Mouse (Mus musculus): ENCODE measurements at regions not wholly inside any gene's neighbourhood (a gene's known extent, or its start where the extent isn't known, plus 50 kb on each side); places are given as distances from the start of the nearest gene placed in this dataset.

DNA sequence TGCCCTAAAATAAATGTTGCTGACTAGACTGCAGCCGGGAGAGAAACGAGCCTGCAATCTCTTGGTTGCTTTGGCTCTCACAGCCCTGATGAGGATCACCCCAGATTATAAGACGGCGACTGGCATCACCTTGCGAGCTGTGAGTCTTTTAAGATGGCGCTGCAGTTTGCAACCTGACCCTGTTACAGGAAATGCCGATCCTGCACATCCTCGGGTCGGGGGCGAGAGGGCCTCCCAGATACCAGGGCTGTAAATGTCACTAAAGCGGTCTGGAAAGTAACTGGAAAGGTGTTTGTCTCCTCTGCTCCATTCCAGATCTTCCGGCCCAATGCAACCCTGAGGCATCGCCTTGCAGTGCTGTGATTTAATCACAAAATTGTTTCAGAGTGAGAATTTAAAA lies 53.4 kb downstream of the Cartpt start:
- no peak for ATAC-seq

DNA sequence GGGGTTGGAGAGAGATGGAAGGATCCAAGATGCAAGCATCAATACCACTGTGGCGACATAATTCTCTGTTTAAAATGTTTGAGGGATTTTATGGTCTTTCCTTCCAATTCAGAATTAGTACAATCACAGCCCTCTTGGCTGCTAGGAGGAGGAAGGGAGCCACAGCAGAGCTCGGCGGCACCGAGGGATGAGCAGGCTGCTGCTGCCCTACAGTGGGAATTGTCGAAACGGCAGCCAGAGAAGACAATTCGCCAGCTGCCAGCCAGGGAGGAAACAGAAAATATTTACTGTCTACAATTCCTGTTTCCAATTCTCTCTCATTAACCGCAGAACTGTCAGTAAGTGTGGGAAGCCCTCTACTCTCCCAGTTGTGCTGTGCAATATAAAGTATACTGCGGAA lies 58.3 kb downstream of the Cartpt start:
- ATAC-seq: no peak

DNA sequence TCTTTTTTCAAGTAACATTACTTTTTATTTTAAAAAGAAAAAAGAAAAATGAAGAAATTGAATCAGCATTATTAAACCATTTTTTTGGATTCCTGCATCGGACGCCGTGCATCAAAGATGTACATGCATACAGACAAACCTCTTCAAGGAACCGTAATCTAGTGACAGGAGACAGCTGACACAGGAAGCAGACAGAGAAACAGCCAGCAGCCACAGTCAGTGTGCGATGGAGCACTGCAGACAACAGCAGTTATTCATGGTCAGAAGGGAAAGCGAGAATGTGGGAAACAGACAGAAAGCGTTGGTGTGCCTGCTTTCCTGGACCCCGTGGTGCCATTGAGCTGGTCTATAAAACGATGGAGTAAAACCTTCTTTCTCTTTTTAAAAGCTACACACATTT lies 61.4 kb downstream of the Cartpt start:
- ATAC-seq: no peak

DNA sequence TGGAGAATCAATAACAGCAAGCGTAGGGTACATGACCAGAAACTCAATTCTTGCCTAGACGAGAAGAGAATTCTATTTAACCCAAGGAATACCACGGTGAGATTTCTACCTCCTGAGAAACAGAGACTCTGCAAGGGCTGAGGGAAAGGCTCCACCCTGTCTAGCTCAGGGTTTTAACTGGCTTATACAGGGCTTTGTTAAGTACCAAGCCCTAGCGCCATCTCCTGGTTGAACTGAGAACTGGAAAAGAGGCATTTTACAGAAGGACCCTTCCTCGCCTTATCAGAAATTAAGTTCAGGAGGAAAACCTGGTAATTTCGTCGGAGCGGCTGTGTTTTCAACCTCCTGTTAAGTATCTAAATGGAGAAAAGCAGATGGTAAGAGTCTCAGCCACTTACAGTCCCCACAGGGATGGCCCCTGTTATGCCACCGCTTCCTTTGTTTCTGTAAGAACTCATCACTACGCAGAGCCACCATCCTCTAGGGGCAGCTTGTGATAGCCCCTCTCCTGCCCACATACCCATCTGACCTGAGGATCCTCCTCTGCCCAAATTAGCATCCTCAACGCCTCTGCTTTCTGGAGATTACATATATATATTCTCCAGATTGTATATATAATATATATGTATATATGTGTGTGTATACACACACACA lies 63.0 kb downstream of the Cartpt start:
- ATAC-seq: no peak

GRCm38 (mm10) chr13:99837180-99837579 lies 63.7 kb downstream of the Cartpt start:
- ATAC-seq: no peak

DNA sequence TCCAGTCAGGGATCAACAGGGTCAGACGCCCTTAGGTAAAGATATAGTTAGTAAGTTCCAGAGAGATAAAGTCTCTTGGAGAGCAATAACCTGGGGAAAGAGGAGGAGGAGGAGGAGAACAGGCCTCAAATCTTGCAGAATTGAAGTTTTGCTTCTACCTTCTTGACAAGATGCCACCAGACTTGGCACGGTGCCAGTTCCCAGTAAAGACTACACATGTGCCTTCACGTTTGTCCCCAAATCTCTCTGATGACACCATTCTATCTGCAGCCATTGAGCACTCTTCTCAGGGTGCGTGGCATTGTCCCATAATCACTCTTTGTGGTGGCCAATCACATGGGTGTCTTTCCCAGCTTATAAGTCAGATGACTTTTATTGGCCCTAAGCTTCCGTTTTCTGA lies 64.3 kb downstream of the Cartpt start:
- ATAC-seq: no peak

DNA sequence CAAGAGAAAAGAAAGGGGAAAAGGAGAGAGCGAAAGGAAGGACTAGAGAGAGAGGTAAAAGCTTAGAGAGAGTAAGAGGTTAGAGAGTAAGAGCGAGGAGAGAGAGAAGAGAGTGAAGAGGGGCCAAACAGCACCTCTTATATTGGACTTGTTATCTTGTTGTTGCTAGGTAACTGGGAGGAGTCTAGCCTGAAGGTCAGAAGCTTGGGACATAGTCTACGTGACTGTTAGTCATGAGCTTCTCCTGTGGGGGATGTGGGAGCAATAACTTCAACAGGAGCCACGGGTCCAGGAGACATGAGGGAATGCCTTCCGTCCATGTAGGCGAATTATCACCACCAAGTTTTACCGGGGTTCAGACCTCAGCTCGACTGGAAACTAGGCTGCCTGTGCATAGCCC lies 65.4 kb downstream of the Cartpt start:
- ATAC-seq: no peak

DNA sequence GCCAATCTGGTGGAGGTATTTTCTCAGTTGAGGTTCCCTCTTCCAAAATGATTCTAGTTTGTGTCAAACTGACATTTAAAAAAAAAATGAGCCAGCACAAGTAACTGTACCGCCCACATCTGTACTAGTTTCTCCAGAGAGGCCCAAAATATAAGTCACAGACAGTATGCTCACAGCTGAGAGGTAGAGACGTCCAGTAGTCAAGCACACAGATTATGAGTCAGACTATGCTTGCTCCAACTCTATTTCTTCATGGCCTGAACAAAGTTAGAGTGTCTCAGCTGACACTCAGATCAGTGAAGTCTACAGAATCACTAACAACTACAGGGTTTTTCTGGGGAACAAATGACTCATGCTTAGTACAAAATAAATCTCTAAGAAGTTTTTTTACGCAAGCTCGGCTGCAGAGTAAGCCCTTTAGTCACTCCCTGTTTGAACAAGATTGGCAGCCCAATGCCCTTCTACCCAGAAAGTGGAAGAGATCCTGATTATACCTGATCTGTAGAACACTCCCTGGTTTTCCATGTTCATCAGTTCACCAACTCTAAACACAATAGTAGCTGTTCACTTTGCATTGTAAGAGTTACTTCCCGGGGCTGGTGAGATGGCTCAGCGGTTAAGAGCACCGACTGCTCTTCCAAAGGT lies 70.7 kb downstream of the Cartpt start:
- ATAC-seq: no peak

GRCm38 (mm10) chr13:99827573-99827972 lies 73.3 kb downstream of the Cartpt start:
- no peak for ATAC-seq

GRCm38 (mm10) chr13:99824625-99825024 lies 76.3 kb downstream of the Cartpt start:
- ATAC-seq: no peak

DNA sequence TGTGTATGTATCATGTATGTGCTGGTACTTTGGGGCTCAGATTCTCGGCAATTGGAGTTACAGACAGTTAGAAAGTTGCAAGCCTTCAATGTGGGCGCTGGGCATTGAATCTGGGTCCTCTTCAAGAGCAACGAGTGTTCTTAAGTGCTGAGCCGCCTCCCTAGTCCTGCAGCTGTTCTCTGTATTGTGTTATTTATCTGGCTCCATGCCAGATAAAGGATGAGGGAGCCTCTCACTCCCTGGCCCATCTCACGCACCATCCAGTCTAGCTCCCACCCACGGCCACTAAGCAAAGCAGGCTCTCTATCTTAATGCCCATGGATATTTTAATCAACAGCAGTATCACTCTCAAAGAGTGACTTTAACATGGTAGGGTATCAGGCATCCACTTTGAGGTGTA lies 84.2 kb downstream of the Cartpt start:
- no peak for ATAC-seq

- no peak for ATAC-seq
Observed at GRCm38 (mm10) chr13:99815786-99816185, 85.1 kb downstream of the Cartpt start.

- ATAC-seq: no peak
Observed at GRCm38 (mm10) chr13:99814801-99815200, 86.1 kb downstream of the Cartpt start.

- ATAC-seq: no peak
Observed at GRCm38 (mm10) chr13:99814033-99814556, 86.8 kb downstream of the Cartpt start.

- no peak for ATAC-seq
Observed at GRCm38 (mm10) chr13:99794448-99794847, 106.4 kb downstream of the Cartpt start.

- ATAC-seq: no peak
Observed at GRCm38 (mm10) chr13:99793786-99794435, 107.0 kb downstream of the Cartpt start.

- ATAC-seq: no peak
Observed at GRCm38 (mm10) chr13:99793001-99793400, 107.9 kb downstream of the Cartpt start.

- no peak for ATAC-seq
Observed at GRCm38 (mm10) chr13:99790951-99791350, 109.9 kb downstream of the Cartpt start.

- ATAC-seq: no peak
Observed at GRCm38 (mm10) chr13:99787760-99788159, 113.1 kb downstream of the Cartpt start.

- no peak for ATAC-seq
Observed at GRCm38 (mm10) chr13:99785427-99785826, 115.5 kb downstream of the Cartpt start.

DNA sequence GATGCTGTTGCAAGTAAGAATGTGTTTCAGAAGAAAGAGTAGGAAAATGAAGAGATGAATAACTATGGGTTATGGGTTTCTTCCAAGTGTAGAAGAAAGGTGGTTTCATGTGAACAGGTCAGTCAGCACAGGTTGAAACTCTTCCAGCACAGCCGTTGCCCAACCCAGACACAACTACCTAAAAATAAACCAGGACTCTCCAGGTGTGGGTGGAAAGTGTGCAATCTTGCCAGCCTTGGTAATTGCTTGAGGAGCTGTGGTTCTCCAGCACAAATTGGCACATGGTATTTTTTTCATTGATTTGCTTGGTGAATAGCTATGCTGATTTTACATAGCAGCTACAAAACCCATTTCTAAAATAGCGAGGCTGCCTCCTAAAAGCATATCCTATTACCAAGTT lies 116.6 kb downstream of the Cartpt start:
- no peak for ATAC-seq

DNA sequence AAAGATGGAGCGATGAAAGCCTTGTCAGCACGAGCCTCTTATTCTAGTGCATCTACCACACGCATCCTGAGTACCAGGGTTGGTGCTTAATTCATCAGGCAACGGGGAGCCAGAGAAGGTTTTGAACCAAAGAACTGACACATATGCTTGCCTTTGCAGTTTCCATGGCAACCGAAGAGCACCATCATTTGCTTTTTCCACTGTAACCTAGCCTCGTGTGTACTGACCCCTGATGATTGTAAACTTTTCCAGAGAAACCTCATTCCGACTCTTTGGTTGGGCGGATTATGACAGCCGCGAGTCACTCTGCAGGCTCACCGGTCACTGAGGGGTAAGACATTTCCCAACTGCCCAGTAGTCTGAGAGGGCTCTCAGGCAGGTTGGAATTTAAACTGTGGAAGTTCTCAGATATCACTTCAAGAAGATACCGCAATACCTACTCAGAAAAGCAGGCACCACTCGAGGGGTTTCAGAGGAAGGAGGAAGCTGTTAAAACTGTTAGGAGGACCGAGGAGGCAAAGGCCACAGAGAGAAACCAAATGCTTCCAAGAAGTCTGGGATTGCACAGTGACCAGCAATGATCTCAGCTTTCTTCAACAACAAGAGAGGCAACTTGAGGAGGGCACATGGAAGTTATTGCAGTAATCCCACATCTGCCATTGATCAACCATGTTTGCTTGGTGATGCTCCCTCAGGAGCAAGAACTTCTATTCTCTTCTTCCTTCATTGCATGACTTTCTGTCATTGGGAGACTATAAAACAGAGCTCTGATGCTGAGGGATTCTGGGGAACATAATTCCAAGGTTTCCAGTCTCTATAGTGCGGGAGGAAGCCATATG lies 117.8 kb downstream of the Cartpt start:
- ATAC-seq: no peak

GRCm38 (mm10) chr13:99781616-99782015 lies 119.3 kb downstream of the Cartpt start:
- ATAC-seq: no peak
